Mouse (Mus musculus) liver, embryonic 12.5 days (tissue): Measurements from ENCODE around the gene Thsd1. TPM values are rescaled to one million over a fixed set of nuclear protein-coding genes. Genes with fewer than 3 reads are reported as not detected.
A peak's percentile ranks its signal among the peaks of the same experiment; 100 is the strongest.
"Not testable (repeated sequence)": the region's sequence is repeated elsewhere in the genome, so short reads cannot be mapped to it uniquely, and the experiment has no call there.

Source experiments
- ATAC-seq: fragments of 200-750 bp; cut with Nextera tagmentation; 2 replicates; pipeline ENCODE4 v1.8.0; 2017; ENCODE audit warnings: moderate number of reproducible peaks, mild to moderate bottlenecking, moderate library complexity
- H3K27ac ChIP-seq: fragments of 300-500 bp; sonication (generic); 2 replicates; pipeline ENCODE4 v1.5.1; 2016; ENCODE audit warnings: mild to moderate bottlenecking
- H3K27me3 ChIP-seq: fragments of 300-500 bp; sonication (generic); replicated peaks from 2 replicates; pipeline ENCODE4 v1.6.1; 2016; ENCODE audit warnings: mild to moderate bottlenecking, moderate library complexity
- H3K36me3 ChIP-seq: fragments of 300-500 bp; sonication (generic); 2 replicates; pipeline ENCODE4 v1.6.1; 2016; ENCODE audit warnings: mild to moderate bottlenecking, moderate library complexity
- H3K4me1 ChIP-seq: fragments of 300-500 bp; sonication (generic); 2 replicates; pipeline ENCODE4 v1.6.1; 2016
- H3K4me2 ChIP-seq: fragments of 300-500 bp; sonication (generic); 2 replicates; pipeline ENCODE4 v1.6.1; 2016; ENCODE audit warnings: mild to moderate bottlenecking, moderate library complexity
- H3K4me3 ChIP-seq: fragments of 300-500 bp; sonication (generic); 2 replicates; pipeline ENCODE4 v1.5.1; 2016; ENCODE audit warnings: mild to moderate bottlenecking, moderate library complexity
- H3K9ac ChIP-seq: fragments of 300-500 bp; sonication (generic); 2 replicates; pipeline ENCODE4 v1.6.1; 2016; ENCODE audit warnings: mild to moderate bottlenecking, moderate library complexity
- H3K9me3 ChIP-seq: fragments of 300-500 bp; sonication (generic); replicated peaks from 2 replicates; pipeline ENCODE4 v1.6.1; 2016; ENCODE audit warnings: mild to moderate bottlenecking, moderate library complexity
- WGBS: fragments of 180-500 bp; shearing (Covaris S2); methylation state at CpG from one replicate; pipeline ENCODE4 v1.1.7; 2016; ENCODE audit not compliant: insufficient replicate concordance; 5-methylcytosine and 5-hydroxymethylcytosine counted together
- polyA plus RNA-seq: library from polyadenylated mRNA; unstranded; fragments of >200 nt; fragmentation: Nextera tagmentation; extraction: Ambion mirVana; gene quantifications from 2 replicates; pipeline ENCODE4 v1.2.1, GENCODE M21; 2016

Thsd1 gene
- polyA plus RNA-seq, 1 experiment from 2014 or later, result 4.5 TPM

- WGBS, result 74% methylated on average over 1 of the region's 1 CpGs
- peaks cover under 1% of the 10 kb centered on the region; the same call in 1 of the 2 replicates for H3K4me1 ChIP-seq
- H3K27ac ChIP-seq, result no peak overlapping the region
- H3K9me3 ChIP-seq, result no peaks in the 10 kb centered on the region
- no peak overlapping the region for H3K4me3 ChIP-seq
- no peaks in the 10 kb centered on the region for H3K36me3 ChIP-seq
- H3K4me2 ChIP-seq, result no peak overlapping the region
- ATAC-seq, result no peak
- no peak overlapping the region for H3K9ac ChIP-seq
- H3K27me3 ChIP-seq, result no peaks in the 10 kb centered on the region
These were observed 38.1 kb downstream of the Thsd1 start for GRCm38 (mm10) chr8:22265194-22265593.

GRCm38 (mm10) chr8:22266809-22267208 is 39.7 kb downstream of the Thsd1 start:
- Histone ChIP-seq H3K27ac (no peak overlapping the region), H3K4me1 (no peaks in the 10 kb centered on the region), H3K36me3 (no peaks in the 10 kb centered on the region), H3K4me2 (no peak overlapping the region), H3K27me3 (no peaks in the 10 kb centered on the region), H3K9me3 (no peaks in the 10 kb centered on the region), H3K9ac (no peak overlapping the region), H3K4me3 (no peak overlapping the region)
- no peak for ATAC-seq
- WGBS, result 62% methylated on average over 3 of the region's 3 CpGs

- Histone ChIP-seq H3K4me1 (no peaks in the 10 kb centered on the region), H3K36me3 (no peaks in the 10 kb centered on the region), H3K4me3 (no peak overlapping the region), H3K4me2 (no peak overlapping the region), H3K9ac (no peak overlapping the region), H3K9me3 (no peaks in the 10 kb centered on the region), H3K27ac (no peak overlapping the region), H3K27me3 (no peaks in the 10 kb centered on the region)
- WGBS, result 64% methylated on average over 3 of the region's 3 CpGs
- no peak for ATAC-seq
These were observed 46.0 kb downstream of the Thsd1 start for GRCm38 (mm10) chr8:22273142-22273541.

- WGBS, result 63% methylated on average over 10 of the region's 10 CpGs
- ATAC-seq, result no peak
- no peak overlapping the region for H3K9ac ChIP-seq
These were observed 47.5 kb downstream of the Thsd1 start for GRCm38 (mm10) chr8:22274641-22275040.

GRCm38 (mm10) chr8:22282999-22283491 is 55.9 kb downstream of the Thsd1 start, which contains the start of gene Tpte:
Tpte (plus strand) TSS chr8:22283441.
- Histone ChIP-seq H3K4me1 (no peaks in the 10 kb centered on the region), H3K9ac (no peak within 1 kb of the TSS), H3K4me2 (no peak within 1 kb of the TSS), H3K4me3 (no peak within 1 kb of the TSS), H3K27ac (no peak within 1 kb of the TSS), H3K27me3 (no peaks in the 10 kb centered on the region), H3K36me3 (no peaks in the 10 kb centered on the region), H3K9me3 (no peaks in the 10 kb centered on the region)
- WGBS, result 47% methylated on average over 2 of the region's 2 CpGs
- no peak for ATAC-seq

More at GRCm38 (mm10) chr8:22274641-22275040, 47.5 kb downstream of the Thsd1 start:
- Histone ChIP-seq H3K27ac (no peak overlapping the region), H3K4me1 (no peaks in the 10 kb centered on the region), H3K4me3 (no peak overlapping the region), H3K9me3 (no peaks in the 10 kb centered on the region), H3K27me3 (no peaks in the 10 kb centered on the region), H3K4me2 (no peak overlapping the region), H3K36me3 (no peaks in the 10 kb centered on the region)

- Histone ChIP-seq H3K4me3 (no peak overlapping the region), H3K27me3 (no peaks in the 10 kb centered on the region; the same call in 1 of the 2 replicates), H3K9me3 (no peaks in the 10 kb centered on the region), H3K36me3 (no peaks in the 10 kb centered on the region), H3K4me2 (no peak overlapping the region), H3K27ac (no peak overlapping the region), H3K4me1 (0 out of 2 replicates have a peak, but pooled peaks cover 2% of the 10 kb centered on the region), H3K9ac (no peak overlapping the region)
- WGBS, result 66% methylated on average over 2 of the region's 2 CpGs
- no peak for ATAC-seq
These were observed 75.2 kb downstream of the Thsd1 start for GRCm38 (mm10) chr8:22302326-22302725.

- peak overlapping the region; percentile 42 for H3K4me2 ChIP-seq
- H3K27me3 ChIP-seq, result no peaks in the 10 kb centered on the region; the same call in 1 of the 2 replicates
- no peak overlapping the region for H3K9ac ChIP-seq
- H3K4me1 ChIP-seq, result 0 out of 2 replicates have a peak, but pooled peaks cover 2% of the 10 kb centered on the region
- H3K36me3 ChIP-seq, result no peaks in the 10 kb centered on the region
- 31% methylated on average over 7 of the region's 7 CpGs for WGBS
- ATAC-seq, result no peak
- no peaks in the 10 kb centered on the region for H3K9me3 ChIP-seq
- no peak overlapping the region for H3K4me3 ChIP-seq
- no peak overlapping the region for H3K27ac ChIP-seq
These were observed 75.8 kb downstream of the Thsd1 start for GRCm38 (mm10) chr8:22302896-22303306.

- 60% methylated on average over 9 of the region's 9 CpGs for WGBS
- not testable (repeated sequence) for H3K9ac ChIP-seq, H3K4me1 ChIP-seq, H3K27ac ChIP-seq, H3K9me3 ChIP-seq, ATAC-seq, H3K4me2 ChIP-seq, H3K4me3 ChIP-seq, H3K27me3 ChIP-seq, H3K36me3 ChIP-seq
These were observed 76.9 kb downstream of the Thsd1 start for GRCm38 (mm10) chr8:22304045-22304444.

GRCm38 (mm10) chr8:22306999-22307398 is 79.9 kb downstream of the Thsd1 start:
- H3K36me3 ChIP-seq, result no peaks in the 10 kb centered on the region
- H3K4me2 ChIP-seq, result no peak overlapping the region
- H3K27me3 ChIP-seq, result no peaks in the 10 kb centered on the region
- no peak for ATAC-seq
- 58% methylated on average over 10 of the region's 10 CpGs for WGBS
- 0 out of 2 replicates have a peak, but pooled peaks cover 2% of the 10 kb centered on the region for H3K4me1 ChIP-seq
- no peak overlapping the region for H3K27ac ChIP-seq
- no peaks in the 10 kb centered on the region for H3K9me3 ChIP-seq
- no peak overlapping the region for H3K9ac ChIP-seq
- no peak overlapping the region for H3K4me3 ChIP-seq

Other genes starting within 250 kb of the Thsd1 start
- gene Atp7b, start 167.0 kb upstream of the Thsd1 start, polyA plus RNA-seq, result 14.3 and 15.8 TPM in 2 replicates
- 15.1 and 15.2 TPM in 2 replicates for gene Alg11, start 166.6 kb upstream of the Thsd1 start, polyA plus RNA-seq
- not detected in 2 replicates for gene Nek5, start 102.3 kb upstream of the Thsd1 start, polyA plus RNA-seq
- 1.9 and 2.3 TPM in 2 replicates for gene Nek3, start 60.9 kb upstream of the Thsd1 start, polyA plus RNA-seq
- gene Ckap2, start 41.5 kb upstream of the Thsd1 start, polyA plus RNA-seq, result 27.3 and 28.4 TPM in 2 replicates
- 13.4 and 13.9 TPM in 2 replicates for gene Vps36, start 34.5 kb upstream of the Thsd1 start, polyA plus RNA-seq
- not detected in 2 replicates for gene Tpte, start 56.1 kb downstream of the Thsd1 start, polyA plus RNA-seq
- gene Slc25a15, start 171.3 kb downstream of the Thsd1 start, polyA plus RNA-seq, result 27.4 and 29.2 TPM in 2 replicates
- 33.7 and 35.1 TPM in 2 replicates for gene Mrps31, start 184.0 kb downstream of the Thsd1 start, polyA plus RNA-seq